Mouse (Mus musculus) gastrocnemius, postnatal 4 days (tissue): ENCODE measurements at regions not wholly inside any gene's neighbourhood (a gene's known extent, or its start where the extent isn't known, plus 50 kb on each side); places are given as distances from the start of the nearest gene placed in this dataset.

Experiments used
- DNase-seq, 2 experiments: peaks; one replicate each; pipeline ENCODE4 v3.0.0; 2021 to 2022; ENCODE audit warnings: low spot score in 2 of 2, mixed read lengths in 2 of 2

DNA sequence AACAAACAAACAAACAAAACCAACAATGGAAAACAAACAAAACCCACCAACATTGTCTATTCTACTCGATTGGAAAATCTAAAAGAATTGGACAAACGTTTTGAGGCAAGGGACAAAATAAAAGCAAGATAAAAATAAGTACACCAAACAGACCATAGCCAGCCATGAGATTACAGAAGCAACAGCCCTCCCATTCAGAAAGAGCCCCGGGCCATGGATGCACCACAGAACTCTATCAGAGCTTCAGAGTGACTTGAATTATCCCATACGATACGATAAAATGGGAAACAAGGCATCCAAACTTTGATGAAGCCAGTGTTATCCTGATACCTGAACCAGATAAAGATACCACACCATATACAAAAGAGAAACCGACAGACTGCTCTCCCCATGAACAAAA is 68.7 kb downstream of the Npepl1 start:
- no peak for DNase-seq

- DNase-seq: no peak
Measured at GRCm38 (mm10) chr2:174184797-174185196, 74.6 kb downstream of the Npepl1 start.

- no peak for DNase-seq
Measured at GRCm38 (mm10) chr2:174191071-174191470, 80.9 kb downstream of the Npepl1 start.

DNA sequence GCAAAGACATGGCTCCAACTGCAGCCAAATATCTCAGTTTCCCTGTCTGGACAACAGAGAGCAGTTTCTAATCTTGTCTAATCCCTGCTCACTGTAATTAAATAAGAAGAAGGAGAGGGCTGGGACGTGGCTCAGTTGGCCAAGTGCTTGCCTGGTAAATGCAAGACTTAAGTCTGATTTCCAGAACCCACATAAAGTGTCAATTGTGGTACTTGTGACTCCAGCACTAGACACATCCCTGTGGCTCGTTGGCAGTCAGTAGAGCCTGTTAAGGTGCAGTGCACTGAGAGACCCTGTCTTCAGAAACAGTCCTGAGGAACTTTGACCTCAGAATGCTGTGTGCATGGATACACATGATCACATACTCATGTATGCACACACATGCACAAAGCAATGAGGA is 81.4 kb downstream of the Npepl1 start:
- DNase-seq: no peak

- no peak for DNase-seq
Measured at GRCm38 (mm10) chr2:174192026-174192425, 81.9 kb downstream of the Npepl1 start.

DNA sequence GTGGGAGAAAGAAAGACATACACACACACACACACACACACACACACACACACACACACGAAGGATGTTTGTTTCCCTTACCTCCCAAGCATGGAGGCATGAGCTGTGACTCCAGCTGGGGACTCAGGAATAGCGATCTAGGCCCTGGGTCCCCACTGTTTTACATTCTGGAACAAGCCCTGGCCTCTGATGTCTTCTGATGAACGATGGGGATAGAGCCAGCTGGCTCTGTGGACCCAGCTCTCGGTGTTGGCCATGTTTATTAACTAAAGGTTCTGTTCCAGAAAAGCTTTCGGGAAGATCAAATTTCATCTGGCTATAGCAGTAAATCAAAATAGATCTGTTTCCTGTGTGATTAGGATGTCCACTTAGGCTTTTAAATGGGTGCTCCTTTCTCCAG is 83.4 kb downstream of the Npepl1 start:
- peak in 1 of 2 experiments; percentile 35 for DNase-seq

- no peak for DNase-seq
Measured at GRCm38 (mm10) chr2:174195651-174196050, 85.5 kb downstream of the Npepl1 start.

- DNase-seq: no peak
Measured at GRCm38 (mm10) chr2:174196696-174197215, 86.6 kb downstream of the Npepl1 start.

- DNase-seq: no peak
Measured at GRCm38 (mm10) chr2:174197306-174197945, 86.7 kb upstream of the Gnas start.

DNA sequence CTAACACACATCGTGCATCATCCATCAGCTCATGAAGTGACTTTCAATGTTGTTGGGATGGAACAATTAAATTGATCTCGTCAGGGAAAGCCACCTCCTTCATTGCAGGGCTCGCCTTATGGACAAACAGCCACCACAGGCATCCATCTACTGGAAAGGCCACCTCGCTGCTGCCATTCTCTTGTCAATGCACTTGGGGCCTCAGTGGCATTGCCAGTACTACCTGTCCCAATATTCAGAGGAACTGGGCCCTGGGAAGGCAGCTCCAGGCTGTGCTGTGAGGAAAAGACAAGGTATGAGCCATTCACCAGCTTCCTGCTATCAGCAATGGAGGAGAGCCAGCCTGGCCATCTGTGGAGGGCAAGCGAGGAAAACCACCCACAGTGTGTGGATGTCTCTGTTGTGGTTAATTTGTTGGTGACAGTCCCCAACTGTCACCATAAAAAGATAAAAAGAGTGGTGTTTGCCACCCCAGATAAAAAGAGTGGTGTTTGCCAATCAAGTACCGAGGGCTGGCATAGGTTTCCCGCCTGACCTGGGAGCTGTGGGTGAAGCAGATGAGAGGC is 85.6 kb upstream of the Gnas start:
- DNase-seq: no peak

DNA sequence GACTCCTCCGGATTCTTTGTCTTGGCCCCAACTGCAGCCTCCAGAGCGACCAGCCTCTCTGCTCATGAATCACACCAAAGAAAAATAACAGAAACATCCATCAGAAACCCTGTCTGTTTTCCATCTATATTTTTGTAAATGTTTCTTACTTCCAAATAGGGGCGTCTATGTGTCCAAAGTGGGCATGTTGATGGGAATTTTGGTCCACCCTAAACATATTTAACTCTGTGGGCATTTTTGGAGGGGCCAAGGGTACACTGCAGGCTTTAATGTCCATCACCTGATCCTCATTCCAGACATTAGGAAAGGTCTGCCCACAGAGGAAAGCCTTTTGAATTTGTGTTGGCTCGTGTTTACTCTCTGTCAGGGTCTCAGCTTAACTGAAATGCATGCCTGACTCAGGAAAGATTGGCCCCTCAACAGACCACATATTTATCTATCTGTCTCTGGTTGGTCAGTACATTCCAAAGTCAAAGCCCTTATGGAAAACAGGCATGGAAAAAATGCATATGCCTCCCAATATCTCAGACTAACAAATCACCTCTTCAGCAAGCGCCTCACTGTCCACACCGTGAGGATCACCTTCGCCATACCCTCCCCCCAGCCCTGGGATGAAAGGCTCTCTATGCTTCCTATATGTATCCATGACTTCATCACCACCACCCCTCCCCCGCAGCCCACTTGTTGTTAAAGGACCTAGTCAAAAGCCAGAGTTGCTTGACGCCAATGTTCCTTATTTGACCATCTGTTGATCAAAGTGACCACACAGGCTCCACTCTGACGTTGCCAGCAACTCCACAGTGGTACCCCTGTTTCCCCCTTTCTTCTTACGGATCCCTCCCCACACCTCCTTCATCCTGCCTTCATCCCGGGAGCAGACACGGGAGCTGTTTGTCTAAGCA is 83.9 kb upstream of the Gnas start:
- DNase-seq: no peak

- no peak for DNase-seq
Measured at GRCm38 (mm10) chr2:174203412-174203811, 80.7 kb upstream of the Gnas start.

DNA sequence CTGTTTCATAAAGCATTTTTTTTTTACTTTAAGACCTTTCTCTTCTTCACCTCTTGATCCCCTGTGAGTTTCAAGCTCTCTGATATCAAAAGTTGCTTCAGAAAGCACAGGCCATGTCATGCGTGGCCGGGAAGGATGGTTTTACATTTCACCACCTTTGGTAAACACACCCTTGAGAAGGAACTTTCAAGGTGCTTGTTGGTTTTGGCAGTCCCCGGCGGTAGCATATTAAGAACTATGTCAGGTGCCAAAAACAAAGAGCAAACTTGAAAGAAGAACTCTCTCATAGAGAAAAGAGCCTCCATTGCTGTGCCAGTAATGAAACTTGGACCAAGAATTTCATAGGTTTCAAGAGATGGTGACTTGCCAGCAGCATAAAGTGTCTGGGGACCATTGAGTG is 72.4 kb upstream of the Gnas start:
- DNase-seq: no peak

GRCm38 (mm10) chr2:174226660-174227059 is 57.5 kb upstream of the Gnas start:
- no peak for DNase-seq
